9 mouse cellular contexts compared by ENCODE assay signal in the genomic region with DNA sequence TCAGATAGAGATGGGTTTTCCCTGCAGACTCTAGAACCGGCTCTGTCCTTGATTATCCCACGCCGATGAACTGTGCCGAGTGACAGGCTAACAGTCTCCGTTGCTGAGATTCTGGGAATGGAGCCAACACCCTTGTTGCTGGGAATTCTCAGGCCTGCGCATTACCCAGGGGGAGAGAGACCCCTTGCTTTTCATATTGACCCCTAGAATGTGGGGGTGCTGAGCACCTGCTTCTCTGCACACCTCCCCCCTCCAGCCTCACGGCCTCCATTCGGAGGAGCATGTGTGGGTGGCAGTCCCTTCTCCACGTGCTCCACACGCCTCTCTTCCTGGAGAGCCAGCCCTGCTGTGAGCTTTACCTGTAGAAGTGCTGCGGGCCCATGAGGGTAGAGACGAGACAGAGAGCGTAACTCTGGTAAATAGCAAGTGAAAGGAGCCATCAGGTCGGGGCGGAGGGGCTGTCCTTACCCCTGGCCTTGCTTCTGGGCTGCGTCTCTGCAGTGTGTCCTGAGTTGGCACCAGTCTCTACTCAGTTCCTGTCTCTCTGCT. TPM values are rescaled to one million over a fixed set of nuclear protein-coding genes. Genes with fewer than 3 reads are reported as not detected.
DNase-seq lines count a peak whose midpoint lies in the region; ATAC-seq and TF ChIP-seq lines count a peak whose summit lies in the region.
"Had no signal": no experiment of that assay in that cellular context is flagged by ENCODE, and none has a peak within 500 bp of the region (broad histone marks: within the 10 kb centered on the region; RNA-seq: fewer than 3 reads in every experiment).

No protein-coding gene starts in this region.

- peaks cover 10% of the 10 kb centered on the region; the same call in 1 of the 2 replicates for H3K36me3 ChIP-seq in lung, embryonic 14.5 days (ENCODE audit: insufficient read depth)
- peaks cover 45% of the 10 kb centered on the region for H3K36me3 ChIP-seq in hindbrain, embryonic 10.5 days
- 0 out of 2 replicates have a peak, but pooled peaks cover 11% of the 10 kb centered on the region for H3K36me3 ChIP-seq in midbrain, postnatal 0 days (ENCODE audit: insufficient read depth, low read length)

- no peak overlapping the region for H3K4me2 ChIP-seq in lung, embryonic 14.5 days
- H3K4me2 ChIP-seq in midbrain, postnatal 0 days (ENCODE audit: low read depth, low read length, poor library complexity, severe bottlenecking) = no peak overlapping the region
- H3K4me2 ChIP-seq: midbrain, embryonic 12.5 days had no signal

- TF ChIP-seq CTCF in lung, embryonic 14.5 days (IDR thresholded peaks at IDR 0.05; ENCODE audit: low read depth) = no peak
- TF ChIP-seq CTCF in midbrain, postnatal 0 days (IDR thresholded peaks at IDR 0.05) = no peak

- H3K27me3 ChIP-seq in lung, embryonic 14.5 days (ENCODE audit: insufficient read depth, low read length) = no peaks in the 10 kb centered on the region
- H3K27me3 ChIP-seq in hindbrain, embryonic 10.5 days (ENCODE audit: insufficient read depth, poor library complexity, severe bottlenecking) = no peaks in the 10 kb centered on the region
- H3K27me3 ChIP-seq in midbrain, postnatal 0 days (ENCODE audit: insufficient read depth, low read length) = no peaks in the 10 kb centered on the region
- H3K27me3 ChIP-seq: midbrain, embryonic 12.5 days had no signal

- H3K4me1 ChIP-seq in lung, embryonic 14.5 days (ENCODE audit: insufficient read depth) = no peaks in the 10 kb centered on the region
- H3K4me1 ChIP-seq in hindbrain, embryonic 10.5 days (replicated peaks) = peaks cover 33% of the 10 kb centered on the region
- peaks cover 5% of the 10 kb centered on the region; the same call in 1 of the 2 replicates for H3K4me1 ChIP-seq in midbrain, postnatal 0 days (ENCODE audit: insufficient read depth, low read length)

- no peak; the same call in 1 of the 2 replicates for ATAC-seq in lung, embryonic 14.5 days (ENCODE audit: insufficient read depth)
- ATAC-seq in midbrain, postnatal 0 days (ENCODE audit: low FRiP score) = no peak; the same call in 1 of the 2 replicates
- no peak for ATAC-seq in inflammation-experienced regulatory T-cells, adult 6 months

- WGBS in lung, embryonic 14.5 days = 60% methylated on average over 16 of the region's 16 CpGs
- 83% methylated on average over 16 of the region's 16 CpGs for WGBS in hindbrain, embryonic 10.5 days
- 40% methylated on average over 16 of the region's 16 CpGs for WGBS in midbrain, postnatal 0 days

- DNase-seq in lung, embryonic 14.5 days = peak; percentile 88
- DNase-seq in lung, postnatal 36 days = no peak
- DNase-seq in cerebellum, postnatal 36 days = peak; percentile 35 to 45
- no peak for DNase-seq in hindbrain, embryonic 10.5 days (ENCODE audit: low spot score)
- peak; percentile 91 for DNase-seq in midbrain, postnatal 0 days (ENCODE audit: low spot score)
- DNase-seq in kidney, adult 18-20 months = no peak
- DNase-seq in gastrocnemius, postnatal 25 days = no peak

- no peak overlapping the region for H3K27ac ChIP-seq in lung, embryonic 14.5 days (ENCODE audit: low read depth)
- H3K27ac ChIP-seq in hindbrain, embryonic 10.5 days = peak overlapping the region; percentile 13; the same call in 1 of the 2 replicates
- peak overlapping the region; percentile 18; the same call in 1 of the 2 replicates for H3K27ac ChIP-seq in midbrain, postnatal 0 days (ENCODE audit: low read depth, low read length)
- H3K27ac ChIP-seq: midbrain, embryonic 12.5 days had no signal

- no peaks in the 10 kb centered on the region for H3K9me3 ChIP-seq in lung, embryonic 14.5 days (ENCODE audit: low read depth, low read length)
- H3K9me3 ChIP-seq in hindbrain, embryonic 10.5 days = peaks cover 8% of the 10 kb centered on the region; the same call in 1 of the 2 replicates
- H3K9me3 ChIP-seq in midbrain, postnatal 0 days (ENCODE audit: low read length) = no peaks in the 10 kb centered on the region
- H3K9me3 ChIP-seq: midbrain, embryonic 12.5 days had no signal

- no peak overlapping the region for H3K9ac ChIP-seq in lung, embryonic 14.5 days
- no peak overlapping the region for H3K9ac ChIP-seq in midbrain, postnatal 0 days (replicated peaks; ENCODE audit: low read length, poor library complexity, severe bottlenecking)
- H3K9ac ChIP-seq: midbrain, embryonic 12.5 days had no signal

- no peak overlapping the region for H3K4me3 ChIP-seq in lung, embryonic 14.5 days (ENCODE audit: low read depth, low read length)
- H3K4me3 ChIP-seq in hindbrain, embryonic 10.5 days = no peak overlapping the region
- no peak overlapping the region for H3K4me3 ChIP-seq in midbrain, postnatal 0 days (ENCODE audit: low read depth, low read length)
- H3K4me3 ChIP-seq: midbrain, embryonic 12.5 days had no signal

RNA-seq across cellular contexts. Expression of a gene that starts 39.7 kb away (rescaled TPM):
- 25.7 and 26.1 TPM in 2 replicates for polyA plus RNA-seq in lung, embryonic 14.5 days (2014; fragmentation: Nextera tagmentation; extraction: Ambion mirVana)
- polyA plus RNA-seq in hindbrain, embryonic 10.5 days (2016; fragmentation: Nextera tagmentation; extraction: Ambion mirVana) = 27.3 and 29.4 TPM in 2 replicates
- total RNA-seq in midbrain, postnatal 0 days (2014; rRNA removed) = 27.3 and 27.6 TPM in 2 replicates
- polyA plus RNA-seq in midbrain, postnatal 0 days (2015; fragmentation: Nextera tagmentation; extraction: Ambion mirVana) = 19.8 and 23.0 TPM in 2 replicates
- 10 to 100 TPM; 11.3 to 19.4 (median 16.5) TPM for polyA plus RNA-seq in inflammation-experienced regulatory T-cells, adult 6 months (2017; shearing (Covaris generic))
- 10 to 100 TPM; 11.6 to 16.6 TPM for total RNA-seq in gastrocnemius, postnatal 25 days (2021)

RNA-seq across cellular contexts. Expression of a gene that starts 48.1 kb away (rescaled TPM):
- 0.42 and 0.79 TPM in 2 replicates for polyA plus RNA-seq in lung, embryonic 14.5 days (2014; fragmentation: Nextera tagmentation; extraction: Ambion mirVana)
- 9.1 and 10.7 TPM in 2 replicates for polyA plus RNA-seq in hindbrain, embryonic 10.5 days (2016; fragmentation: Nextera tagmentation; extraction: Ambion mirVana)
- 21.5 and 31.0 TPM in 2 replicates for total RNA-seq in midbrain, postnatal 0 days (2014; rRNA removed)
- polyA plus RNA-seq in midbrain, postnatal 0 days (2015; fragmentation: Nextera tagmentation; extraction: Ambion mirVana) = 16.3 and 19.9 TPM in 2 replicates
- polyA plus RNA-seq in inflammation-experienced regulatory T-cells, adult 6 months (2017; shearing (Covaris generic)) = not detected
- 1 to 10 TPM; 1.4 to 2.3 TPM for total RNA-seq in gastrocnemius, postnatal 25 days (2021)

Comparison
In these comparisons a context has a peak if more than half of its experiments do, and no peak if none do; other contexts are left out.
1. DNase-seq: peak in lung, embryonic 14.5 days (single experiment), cerebellum, postnatal 36 days (2 of 2) and midbrain, postnatal 0 days (single experiment); none in lung, postnatal 36 days (single experiment), hindbrain, embryonic 10.5 days (single experiment), kidney, adult 18-20 months (single experiment) and gastrocnemius, postnatal 25 days (single experiment).